Mouse (Mus musculus) lung, postnatal 14 days (tissue): ENCODE data around the gene Snx29.
A peak's percentile ranks its signal among the peaks of the same experiment; 100 is the strongest.

Experiments
- DNase-seq: peaks from one replicate; pipeline ENCODE4 v3.0.0; 2021

Snx29 gene

DNA sequence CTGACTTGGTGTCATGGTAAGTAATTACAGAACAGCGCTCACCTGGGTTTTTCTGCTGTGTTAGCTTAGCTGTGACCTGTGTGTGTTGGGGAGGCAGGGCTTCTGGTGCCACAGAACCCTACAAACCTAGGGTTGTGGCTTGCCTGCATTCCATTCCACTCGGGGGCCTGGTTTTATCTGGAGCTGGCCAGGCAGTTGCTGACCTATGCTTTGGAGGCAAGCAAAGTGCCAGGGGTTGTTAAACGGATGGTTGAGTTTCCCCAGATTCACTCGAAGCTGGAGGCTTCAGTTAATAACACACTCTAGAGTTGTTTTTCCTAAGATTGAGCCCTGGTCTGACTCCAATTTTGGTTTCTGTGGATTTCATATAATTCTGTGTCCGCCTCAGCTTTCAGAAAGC is 42.9 kb downstream of the Snx29 start:
- DNase-seq, result no peak

DNA sequence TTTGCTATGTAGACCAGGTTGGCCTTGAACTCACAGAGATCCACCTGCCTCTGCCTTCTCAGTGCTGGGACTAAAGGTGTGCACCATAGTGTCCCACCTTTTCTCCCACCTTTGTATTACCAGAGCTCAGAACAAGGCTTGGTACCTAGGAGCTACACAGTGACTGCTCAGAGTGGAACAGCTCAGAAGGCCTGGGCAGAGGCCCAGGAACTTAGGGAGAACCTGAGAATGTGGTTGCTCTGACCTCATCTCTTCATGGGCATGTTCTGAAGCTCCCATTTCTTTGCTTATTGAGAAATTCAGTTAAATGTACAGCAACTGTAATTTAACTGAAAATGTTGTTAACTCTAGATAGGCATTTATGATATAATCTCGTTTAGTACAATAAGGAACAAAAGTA is 44.1 kb downstream of the Snx29 start:
- no peak for DNase-seq

DNA sequence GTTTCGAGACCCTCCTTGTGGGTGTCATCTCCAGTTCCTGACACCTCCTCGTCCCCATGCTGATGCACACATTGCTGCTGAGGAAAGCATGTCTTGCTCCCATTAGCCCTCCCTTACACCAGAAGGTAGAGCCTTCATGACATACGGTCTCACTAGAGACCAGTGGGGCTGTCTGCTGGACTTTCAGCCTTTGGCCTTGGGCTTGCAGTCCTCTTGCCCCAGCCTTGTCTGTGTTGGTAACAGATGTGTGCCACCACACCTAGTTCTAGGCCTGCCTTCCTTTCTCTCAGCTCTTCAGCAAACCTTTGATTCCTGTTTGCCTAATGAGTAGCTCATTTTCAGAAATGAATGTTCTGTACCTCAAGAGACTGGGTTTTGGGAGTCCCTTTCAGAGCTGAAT is 45.7 kb downstream of the Snx29 start:
- no peak for DNase-seq

DNA sequence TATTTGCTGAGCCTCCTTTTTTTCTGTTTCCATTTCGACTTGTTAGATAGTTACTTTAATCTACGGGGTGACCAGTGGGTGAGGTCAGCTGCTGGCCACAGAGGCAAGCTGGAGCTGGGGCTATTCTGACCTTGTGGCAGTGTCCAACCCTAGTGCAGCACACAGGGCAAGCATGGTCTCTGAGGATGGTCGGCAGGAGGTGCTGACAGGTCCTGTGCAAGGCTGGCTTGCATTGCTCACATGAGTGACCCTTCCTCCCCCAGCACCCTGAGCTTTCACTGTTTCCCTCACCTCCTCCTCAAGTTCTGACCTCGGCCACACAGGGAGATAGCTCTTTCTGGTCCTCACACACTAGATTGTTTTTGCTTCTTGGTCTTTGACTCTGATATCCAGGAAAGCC is 46.5 kb downstream of the Snx29 start:
- no peak for DNase-seq

DNA sequence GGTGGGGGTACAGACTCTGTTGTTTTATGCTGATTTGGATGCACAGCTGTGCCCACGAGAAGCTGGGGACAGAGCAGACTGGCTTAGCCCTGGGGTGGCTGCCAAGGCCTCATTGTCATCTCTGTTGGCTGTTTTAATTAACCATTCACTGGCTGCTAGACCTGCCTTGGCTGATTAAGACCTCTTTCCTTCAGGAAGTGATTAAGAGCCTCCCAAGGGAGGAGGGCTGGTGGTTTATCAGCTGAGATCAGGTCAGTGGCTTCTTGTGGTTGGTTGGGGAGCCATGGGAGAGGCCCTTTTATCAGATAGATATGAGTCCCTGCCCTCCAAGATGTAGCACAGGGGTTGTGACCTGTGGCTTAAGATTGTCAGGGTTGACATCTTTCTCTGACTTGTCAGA is 46.9 kb downstream of the Snx29 start:
- no peak for DNase-seq

DNA sequence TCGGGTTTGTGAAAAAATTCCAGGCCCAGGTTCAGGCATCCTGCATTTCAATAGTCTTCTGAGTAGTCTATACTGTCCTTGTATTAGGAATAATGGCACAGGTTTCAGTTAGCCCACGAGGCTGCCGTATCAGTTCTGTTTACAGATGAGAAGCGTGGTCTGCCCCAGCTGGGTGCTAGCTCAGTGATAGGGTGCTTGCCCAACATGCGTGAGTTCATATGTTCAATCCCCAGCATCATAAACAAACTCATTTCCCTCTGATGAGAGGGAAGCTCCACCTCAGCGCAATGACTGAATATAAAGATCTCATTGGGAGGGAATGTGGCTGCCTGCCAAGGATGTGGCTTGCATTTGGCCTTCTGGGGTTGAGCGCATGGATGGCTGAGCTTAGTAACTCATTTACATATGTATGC is 47.4 kb downstream of the Snx29 start:
- peak; percentile 13 for DNase-seq

DNA sequence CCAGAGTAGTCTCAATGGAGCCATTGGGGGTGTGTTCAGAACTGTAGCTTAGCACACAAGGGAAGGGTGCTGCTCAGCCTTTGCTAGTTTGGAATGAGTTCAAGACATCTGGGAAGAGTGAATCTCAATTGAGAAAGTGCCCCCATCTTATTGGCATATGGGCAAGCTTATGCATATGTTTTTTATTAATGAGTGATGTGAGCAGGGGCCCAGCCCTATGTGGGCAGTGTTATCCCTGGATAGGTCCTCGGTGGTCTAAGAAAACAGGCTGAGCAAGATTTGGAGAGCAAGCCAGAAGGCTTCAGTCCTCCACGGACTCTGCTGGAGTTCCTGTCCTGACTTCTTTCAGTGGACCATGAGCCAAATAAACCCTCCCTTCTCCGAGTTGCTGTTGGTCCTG is 56.6 kb downstream of the Snx29 start:
- DNase-seq, result no peak

DNA sequence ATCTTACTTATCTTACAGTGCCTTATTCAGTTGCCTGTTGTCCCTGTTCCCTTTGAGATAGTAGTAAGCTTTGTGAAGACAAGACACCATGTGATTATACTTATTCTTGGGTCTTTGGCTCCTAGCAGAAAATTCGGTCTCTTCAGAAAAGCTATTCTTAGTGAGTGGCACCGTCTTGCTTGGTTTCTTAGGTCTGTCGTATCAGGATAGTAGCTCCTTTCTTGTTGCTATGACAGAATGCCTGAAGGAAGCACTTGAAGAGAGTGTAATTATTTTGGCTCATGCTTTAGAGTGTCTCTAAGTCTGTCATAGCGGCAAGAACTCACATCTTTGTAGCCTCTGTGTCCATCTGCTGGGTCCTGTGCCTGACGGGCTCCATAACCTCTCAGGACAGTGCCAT is 57.3 kb downstream of the Snx29 start:
- DNase-seq, result no peak

DNA sequence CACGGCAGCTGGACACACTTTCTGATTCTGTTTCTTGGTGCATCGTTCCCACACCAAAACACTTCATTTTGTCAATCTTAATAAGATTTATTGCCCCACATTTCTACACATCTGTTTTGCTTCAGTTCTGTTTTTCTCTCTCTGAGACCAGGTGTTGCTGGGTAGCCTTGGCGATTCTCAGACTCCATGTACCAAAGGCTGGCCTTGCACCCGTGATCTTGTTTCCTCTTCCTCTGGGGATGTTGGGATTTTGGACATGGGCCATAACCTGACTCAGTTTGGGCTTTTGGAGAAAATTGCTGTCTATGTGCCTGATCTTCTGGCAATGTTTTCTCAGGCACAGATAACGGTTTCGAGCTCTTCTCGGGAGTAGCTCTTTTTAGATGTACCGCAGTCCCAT is 58.2 kb downstream of the Snx29 start:
- no peak for DNase-seq

DNA sequence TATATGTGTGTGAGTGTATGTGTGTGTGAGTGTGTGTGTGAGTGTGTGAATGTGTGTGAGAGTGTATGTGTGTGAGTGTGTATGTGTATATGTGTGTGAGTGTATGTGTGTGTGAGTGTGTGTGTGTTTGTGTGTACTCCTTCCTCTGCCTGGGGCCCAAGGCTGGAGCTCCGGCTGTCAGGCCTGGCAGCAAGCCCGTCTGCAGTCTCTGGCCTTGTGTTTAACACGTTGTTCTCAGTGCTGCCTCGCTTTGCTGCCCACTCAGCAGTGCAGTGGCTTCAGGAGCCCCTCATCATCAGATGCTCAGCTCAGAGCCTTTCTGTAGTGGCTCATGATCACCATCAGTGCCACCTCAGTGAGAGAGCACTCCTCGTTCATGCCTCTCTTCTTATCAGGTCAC is 61.7 kb downstream of the Snx29 start:
- no peak for DNase-seq

DNA sequence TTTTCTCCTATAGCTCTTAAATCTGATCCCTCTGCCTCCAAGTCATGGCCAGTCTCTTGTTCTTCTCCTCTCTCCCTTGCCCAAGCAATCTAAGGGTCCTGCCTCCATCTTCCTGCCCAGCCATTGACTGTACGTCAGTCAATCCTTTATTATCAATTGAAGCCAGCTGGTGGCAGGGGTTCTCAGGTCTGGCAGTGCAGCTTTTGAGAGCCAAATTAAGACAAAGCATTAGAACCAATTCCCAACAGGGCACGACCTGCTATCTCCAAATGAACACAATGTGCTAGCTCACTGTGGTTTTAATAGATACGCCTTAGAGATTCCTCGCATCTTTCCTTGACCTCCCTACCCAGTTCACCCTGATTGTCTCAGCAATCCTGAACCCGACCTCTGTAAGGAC is 62.4 kb downstream of the Snx29 start:
- no peak for DNase-seq

DNA sequence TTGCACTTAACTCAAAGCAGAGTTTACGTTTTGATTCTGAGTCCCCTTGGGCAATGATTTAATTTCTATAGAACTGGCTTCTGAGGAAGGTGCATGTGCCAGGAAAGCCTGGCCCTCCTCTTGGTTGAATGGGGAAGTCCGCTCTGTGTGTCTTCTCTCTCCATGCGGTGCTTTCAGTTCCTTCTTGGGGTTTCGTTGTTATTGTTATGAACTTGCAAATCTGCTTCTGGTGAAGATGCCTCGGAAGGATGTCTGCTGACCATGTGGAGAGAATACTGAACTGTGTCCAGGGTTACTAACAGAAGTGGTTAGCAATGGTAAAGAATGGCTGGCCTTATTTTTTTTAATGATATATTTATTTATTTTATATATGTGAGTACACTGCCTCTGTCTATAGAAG is 63.1 kb downstream of the Snx29 start:
- DNase-seq, result no peak

DNA sequence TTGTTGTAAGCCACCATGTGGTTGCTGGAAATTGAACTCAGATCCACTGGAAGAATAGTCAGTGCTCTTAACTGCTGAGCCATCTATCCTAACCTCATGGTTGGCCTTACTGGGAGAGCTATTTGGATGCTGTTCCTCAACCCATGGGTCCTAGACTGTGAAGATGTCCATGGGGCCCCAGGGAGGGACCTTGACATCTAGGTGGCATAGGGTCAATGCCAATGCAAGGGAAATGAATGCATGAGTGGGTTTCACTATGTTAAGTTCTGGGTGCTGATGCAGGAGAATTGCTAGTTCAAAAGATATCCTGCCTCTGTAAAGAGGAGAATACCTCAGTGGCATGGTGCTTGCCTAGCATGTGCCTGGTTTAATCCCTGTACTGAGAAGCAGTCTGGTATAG is 63.5 kb downstream of the Snx29 start:
- no peak for DNase-seq

DNA sequence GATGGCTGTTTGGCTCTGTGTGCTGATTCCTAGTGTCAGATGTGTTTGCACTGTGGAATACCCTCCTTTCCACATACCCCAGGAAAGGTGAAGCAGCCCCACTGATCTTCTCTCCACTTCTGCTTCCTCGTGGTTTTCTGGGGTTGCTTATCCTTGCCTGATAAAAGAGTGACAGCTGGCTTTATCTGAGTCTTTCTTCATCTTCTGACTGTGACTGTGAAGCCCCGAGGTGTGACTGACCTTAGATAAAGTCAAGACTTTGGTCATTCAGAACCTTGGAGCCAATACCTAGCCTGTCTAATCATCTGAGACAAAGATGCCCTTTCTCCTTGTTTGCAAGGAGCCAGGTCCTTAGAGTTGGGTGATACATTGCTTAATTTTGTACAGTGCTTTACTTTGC is 65.4 kb downstream of the Snx29 start:
- no peak for DNase-seq

DNA sequence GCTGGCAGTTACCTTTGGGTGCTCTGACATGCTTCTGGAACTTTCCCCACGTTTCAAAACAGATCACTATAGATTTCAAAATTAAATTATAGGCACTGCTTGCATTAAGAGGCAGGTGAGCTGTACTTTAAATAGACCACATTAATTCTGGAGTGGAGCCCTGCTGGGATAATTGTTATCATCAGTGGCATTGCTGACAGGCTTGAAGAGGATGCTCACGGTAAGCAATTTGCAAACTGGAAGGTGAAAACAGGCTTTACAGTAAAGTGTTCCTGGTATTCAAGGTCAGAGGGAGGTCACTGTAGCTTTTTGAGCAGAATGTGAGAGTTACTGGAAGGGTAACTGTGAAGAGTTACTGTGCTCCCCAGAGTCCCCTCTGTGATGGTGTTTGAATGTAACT is 66.6 kb downstream of the Snx29 start:
- DNase-seq, result no peak

DNA sequence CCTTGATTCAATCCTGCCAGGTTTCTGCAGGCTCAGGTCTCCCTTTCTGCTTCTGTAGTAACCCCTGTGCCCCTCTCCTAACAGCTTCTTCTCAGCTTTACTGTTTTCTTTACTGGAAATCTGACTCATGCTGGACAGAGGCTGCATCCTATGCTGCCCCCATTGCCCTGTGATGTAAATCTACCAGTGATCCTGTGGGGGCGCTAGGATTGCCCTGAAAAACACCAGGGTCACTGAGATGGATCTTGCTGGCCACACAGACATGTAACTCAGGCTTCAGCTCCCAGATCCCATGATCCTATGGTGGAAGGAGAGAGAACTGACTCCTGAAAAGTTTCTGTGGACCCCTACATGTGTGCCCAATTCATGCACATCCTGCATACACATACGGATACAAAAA is 73.9 kb downstream of the Snx29 start:
- no peak for DNase-seq

DNA sequence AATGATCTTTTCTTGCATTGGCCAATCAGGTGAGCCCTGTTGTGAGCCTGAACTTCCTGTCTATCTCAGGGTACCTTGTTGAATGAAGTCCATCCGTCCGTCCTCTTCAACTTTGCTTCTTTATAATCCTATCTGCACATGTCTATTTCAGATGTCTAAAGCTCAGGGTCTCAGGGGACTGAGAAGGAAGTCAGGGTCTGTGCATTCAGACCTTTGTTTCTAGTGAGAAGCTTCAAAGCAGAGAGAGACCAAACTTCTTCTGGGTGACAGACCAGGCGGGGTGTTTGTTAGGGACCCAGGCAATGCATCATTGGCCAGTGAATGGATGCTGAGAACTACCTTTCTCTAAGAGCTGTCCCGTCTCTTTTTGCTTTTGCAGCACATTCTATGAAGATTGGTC is 76.7 kb downstream of the Snx29 start:
- no peak for DNase-seq

DNA sequence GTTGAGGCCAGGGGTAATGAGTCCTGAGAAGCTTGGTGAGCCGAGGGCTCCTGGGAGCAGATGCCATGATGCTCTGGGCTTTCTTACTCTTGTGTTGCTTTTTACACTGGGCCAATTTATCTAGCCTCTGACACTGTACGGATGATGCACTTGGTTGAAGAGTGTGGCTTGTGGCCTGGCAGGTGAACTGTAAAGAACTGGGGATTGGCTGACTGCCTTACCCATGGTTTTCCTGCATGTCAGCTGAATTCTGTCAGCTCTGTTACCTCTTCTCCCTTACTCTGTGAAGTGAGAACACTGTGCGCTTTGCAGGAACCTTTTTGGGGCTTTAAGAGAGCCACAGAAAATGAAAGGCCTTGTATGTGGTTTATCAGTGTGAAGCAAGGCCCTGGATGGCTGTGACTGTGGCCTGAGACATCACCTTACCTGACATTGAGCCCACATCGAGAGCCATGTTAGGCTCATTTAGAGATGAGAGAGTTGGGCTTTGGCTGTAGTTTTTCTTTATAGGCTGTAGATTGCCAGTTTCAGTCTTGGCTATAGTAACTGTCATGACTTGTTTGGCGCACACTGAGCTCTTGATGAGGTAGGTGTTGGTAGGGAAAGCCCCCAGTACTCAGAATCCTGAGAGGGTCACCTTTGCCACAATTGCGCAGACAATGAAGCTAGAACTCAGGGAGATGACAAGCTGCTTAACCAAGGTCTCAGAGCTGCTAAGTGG is 77.3 kb downstream of the Snx29 start:
- DNase-seq, result no peak

DNA sequence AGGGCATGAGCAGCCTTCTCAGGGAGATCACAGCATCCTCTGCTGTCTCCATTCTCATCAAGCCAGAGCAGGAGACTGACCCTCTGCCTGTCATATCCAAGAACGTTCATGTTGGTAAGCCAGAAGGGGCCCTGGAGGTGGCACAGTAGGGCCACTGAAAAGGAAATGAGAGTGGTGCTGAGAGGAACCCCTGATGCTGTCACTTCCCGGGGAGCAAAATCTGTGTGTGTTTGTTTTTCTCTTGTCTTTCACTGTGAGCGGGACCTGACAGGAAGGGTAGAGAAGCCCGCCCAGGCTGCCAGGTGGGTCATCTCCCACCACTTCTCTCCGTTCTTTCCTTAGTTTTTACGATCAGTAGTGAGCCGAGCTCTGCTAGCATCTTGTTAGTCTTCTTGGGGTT is 78.2 kb downstream of the Snx29 start:
- no peak for DNase-seq

DNA sequence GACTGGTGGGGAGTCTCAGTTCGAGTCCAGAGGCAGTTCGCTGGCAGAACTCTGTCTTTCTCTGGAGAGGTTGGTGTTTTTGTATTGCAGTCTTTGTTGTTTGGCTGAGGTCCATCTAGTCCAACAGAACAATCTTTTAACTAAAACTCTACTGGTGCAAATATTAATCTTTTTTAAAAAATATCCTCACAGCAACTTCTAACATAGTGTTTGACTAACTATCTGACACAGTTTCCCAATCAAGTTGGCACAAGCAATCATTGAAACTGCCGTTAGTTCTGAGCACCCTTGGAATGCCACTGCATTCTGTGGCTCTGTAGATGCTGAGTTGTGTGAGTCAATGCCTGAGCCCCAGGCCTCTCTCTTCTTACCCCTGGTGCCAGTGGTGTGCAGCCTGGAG is 82.5 kb downstream of the Snx29 start:
- no peak for DNase-seq

DNA sequence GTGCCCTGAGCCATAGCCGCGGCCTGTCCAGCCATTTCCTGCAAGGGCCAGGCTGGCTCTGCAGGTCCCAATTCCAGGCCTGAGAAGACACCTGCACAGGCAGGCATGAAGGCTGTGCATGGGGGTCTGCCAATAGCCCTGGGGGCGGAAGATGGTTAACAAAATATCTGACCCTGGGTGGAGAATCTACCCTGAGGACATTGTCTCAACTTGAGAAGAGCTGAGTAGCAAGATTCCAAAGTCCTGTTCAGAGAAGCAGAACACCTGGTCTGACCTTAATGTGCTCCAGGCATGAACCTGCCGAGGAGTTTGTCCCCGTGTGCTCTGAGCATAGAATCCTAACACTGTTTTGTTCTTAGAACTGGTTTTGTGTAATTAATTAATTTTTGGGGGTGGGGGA is 83.5 kb downstream of the Snx29 start:
- no peak for DNase-seq

DNA sequence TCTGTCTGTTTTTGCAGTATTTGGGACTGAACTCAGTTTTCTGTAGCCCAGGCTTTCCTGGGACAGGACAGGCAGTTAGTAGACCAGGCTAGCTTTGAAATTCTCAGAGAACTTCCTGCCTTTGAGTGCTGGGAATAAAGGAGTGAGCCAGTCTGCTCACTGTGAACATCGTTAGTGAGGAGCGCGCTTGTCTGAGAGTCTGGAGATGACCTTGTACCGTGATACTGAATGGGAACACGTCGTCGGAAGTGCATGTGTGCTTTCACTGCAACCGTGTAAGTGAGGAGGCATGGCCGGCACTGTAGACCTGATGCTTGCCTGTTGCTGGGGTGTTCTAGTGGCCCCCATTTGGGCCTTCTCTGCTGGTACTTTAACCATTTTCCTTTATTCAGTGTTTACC is 83.9 kb downstream of the Snx29 start:
- no peak for DNase-seq

DNA sequence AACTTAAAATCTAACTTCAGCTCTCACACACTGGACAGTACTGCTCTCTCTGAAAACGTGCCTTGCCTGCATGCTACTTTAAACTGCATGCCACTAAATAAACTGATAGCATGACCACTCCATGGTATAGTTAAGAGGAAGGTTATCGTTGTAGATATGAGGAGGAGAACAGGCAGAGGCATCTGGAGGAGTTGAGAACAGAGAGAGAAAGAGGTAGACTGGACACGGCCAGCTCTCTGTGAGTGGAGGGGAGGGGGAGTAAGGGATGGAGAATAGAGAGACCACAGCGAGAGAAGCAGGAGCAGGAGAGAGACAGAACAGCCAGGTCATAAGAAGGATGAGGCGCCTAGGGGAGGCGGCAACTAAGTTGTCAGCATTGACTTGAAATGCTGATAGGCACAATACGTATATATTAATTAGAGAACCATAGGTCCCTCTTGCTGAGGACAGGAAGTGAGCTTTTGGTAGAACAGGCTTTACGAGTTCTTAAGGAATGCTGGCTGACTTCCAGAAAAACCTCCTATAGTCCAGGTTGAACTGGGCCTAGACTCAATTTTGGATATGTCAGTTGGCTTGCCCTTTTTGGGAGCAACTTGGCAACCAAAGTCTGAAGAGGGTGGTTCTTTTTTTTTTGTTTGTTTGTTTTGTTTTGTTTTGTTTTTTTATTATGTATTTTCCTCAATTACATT is 85.4 kb downstream of the Snx29 start:
- no peak for DNase-seq

DNA sequence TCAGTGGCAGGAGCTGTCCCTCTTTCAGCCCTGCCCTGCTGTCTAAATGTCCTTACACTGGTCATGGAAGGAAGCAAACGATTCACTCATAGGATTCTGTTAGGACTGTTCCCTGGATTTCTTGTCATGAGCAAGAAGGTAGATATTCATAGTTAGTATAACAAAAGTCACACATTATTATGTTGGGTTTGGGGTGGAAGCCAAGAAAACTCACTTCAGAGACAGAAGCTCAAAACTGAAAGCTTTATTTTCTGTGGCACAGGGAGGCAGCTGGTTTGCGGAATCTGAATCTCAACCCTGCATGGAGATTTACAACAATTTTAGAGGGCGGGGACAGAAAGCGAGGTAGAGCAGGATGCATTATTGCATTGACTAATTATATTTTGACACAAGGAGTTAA is 86.0 kb downstream of the Snx29 start:
- DNase-seq, result no peak

DNA sequence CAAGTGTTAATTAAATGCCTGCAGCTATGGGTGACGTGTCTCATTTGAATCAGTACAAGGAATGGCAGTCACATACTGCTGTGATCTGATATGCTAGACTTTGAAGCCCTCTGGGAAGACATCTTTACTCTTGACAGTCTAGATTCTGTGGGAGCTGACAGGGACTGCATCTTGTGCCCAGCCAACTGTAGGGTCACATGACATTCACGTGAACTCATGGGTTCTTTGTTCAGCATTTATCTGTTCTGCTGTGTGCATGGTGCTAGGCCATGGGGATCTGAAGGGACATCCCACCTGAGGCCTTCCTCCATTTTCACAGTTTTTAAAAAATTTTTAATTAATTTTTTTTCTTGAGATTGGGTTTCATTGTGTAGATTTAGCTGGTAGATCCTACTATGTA is 91.9 kb downstream of the Snx29 start:
- DNase-seq, result no peak
